Mouse (Mus musculus) heart, postnatal 4 days (tissue): ENCODE results near the gene Pramel1. TPM values are rescaled to one million over a fixed set of nuclear protein-coding genes. Genes with fewer than 3 reads are reported as not detected.

Experiments used
- total RNA-seq, 2 experiments: library from RNA; stranded (reverse); gene quantifications; 2 replicates each; pipeline ENCODE4 v1.2.3; 2021

The Pramel1 gene
- total RNA-seq, 2 experiments from 2014 or later = not detected

Other genes starting within 250 kb of the Pramel1 start
- 10 to 100 TPM; 23.1 to 23.5 TPM for gene Prdm2, start 181.4 kb upstream of the Pramel1 start, total RNA-seq
- gene Pdpn, start 94.9 kb upstream of the Pramel1 start, total RNA-seq = 10 to 100 TPM; 13.0 to 14.3 TPM
- under 1 TPM; 0.29 to 0.33 TPM for gene Lrrc38, start 44.7 kb upstream of the Pramel1 start, total RNA-seq
- gene Pramef8, start 18.0 kb downstream of the Pramel1 start, total RNA-seq = 10 to 100 TPM; 11.7 to 12.1 TPM
- not detected for gene Oog4, start 55.9 kb downstream of the Pramel1 start, total RNA-seq
- not detected for gene Gm13043, start 116.9 kb downstream of the Pramel1 start, total RNA-seq
- not detected for gene Gm13040, start 141.5 kb downstream of the Pramel1 start, total RNA-seq
- gene BC080695, start 157.3 kb downstream of the Pramel1 start, total RNA-seq = not detected
- not detected for gene Gm13057, start 157.3 kb downstream of the Pramel1 start, total RNA-seq
- gene Gm13083, start 220.6 kb downstream of the Pramel1 start, total RNA-seq = not detected